Mouse (Mus musculus): ENCODE results near the gene Upp1. TPM values are rescaled to one million over a fixed set of nuclear protein-coding genes. Genes with fewer than 3 reads are reported as not detected.

Gene Upp1
- under 1 TPM in 1 of 2 experiments, not detected in 1; 0.73 TPM for total RNA-seq (2023)

GRCm38 (mm10) chr11:9118050-9118420, at the start of gene Upp1:
Upp1 (plus strand) TSS chr11:9118103.

Other genes with a start within 250 kb of the Upp1 start
- not detected for gene Pkd1l1, start 144.8 kb upstream of the Upp1 start, total RNA-seq (2023)
- gene Hus1, start 106.9 kb upstream of the Upp1 start, total RNA-seq (2023), result 1 to 10 TPM; 5.4 to 8.1 TPM
- gene Gm11992, start 69.5 kb upstream of the Upp1 start, total RNA-seq (2023), result not detected
- not detected for gene Sun3, start 69.1 kb upstream of the Upp1 start, total RNA-seq (2023)
- gene Abca13, start 73.8 kb downstream of the Upp1 start, total RNA-seq (2023), result under 1 TPM; 0.06 to 0.08 TPM

All from monocyte, adult 59 days (primary cell).